Mouse (Mus musculus) left cerebral cortex, adult 9 months (tissue): ENCODE results near the gene Vps8.

ENCODE experiments used
- DNase-seq, 2 experiments: peaks; one replicate each; pipeline ENCODE4 v3.0.0; 2022; ENCODE audit warnings: low spot score in 2 of 2

The Vps8 gene

DNA sequence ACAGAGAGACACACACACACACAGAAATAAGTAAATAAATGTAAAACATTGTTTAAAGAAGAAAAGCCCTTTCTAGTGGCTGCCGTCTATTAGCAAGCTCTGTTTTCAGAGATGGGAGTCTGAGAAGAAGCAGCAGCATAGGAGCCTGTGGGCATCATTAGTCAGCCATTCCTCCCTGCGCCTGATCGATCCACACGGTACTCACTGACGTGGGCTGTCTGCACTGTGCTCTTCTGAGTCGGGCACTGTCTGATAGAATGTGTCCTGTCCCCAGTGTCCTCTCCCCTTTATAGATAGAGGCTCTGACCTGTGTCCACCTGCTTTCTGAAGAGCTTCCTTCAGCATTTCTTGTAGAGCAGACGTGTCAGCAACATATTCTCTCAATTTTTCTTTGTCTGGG lies 127.5 kb downstream of the Vps8 start:
- DNase-seq = no peak

DNA sequence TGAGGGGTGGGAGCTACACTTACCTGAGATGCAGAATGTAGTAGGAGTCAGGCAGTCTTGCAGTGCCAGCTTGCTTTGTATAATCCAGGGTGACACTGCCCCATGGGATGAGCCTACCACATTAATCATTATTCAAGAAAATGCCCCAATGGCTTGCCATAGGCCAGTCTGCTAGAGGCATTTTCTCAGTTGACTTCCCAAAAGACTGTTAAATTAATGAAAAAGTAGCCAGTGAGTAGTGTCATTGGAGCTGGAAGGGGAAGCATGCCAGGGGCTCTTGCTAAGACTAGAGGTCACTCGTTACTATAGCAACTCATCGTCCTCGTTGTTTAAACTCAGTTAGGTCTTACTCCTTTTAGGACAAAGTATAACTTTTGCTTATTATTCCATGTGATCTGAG lies 130.6 kb downstream of the Vps8 start:
- no peak for DNase-seq

DNA sequence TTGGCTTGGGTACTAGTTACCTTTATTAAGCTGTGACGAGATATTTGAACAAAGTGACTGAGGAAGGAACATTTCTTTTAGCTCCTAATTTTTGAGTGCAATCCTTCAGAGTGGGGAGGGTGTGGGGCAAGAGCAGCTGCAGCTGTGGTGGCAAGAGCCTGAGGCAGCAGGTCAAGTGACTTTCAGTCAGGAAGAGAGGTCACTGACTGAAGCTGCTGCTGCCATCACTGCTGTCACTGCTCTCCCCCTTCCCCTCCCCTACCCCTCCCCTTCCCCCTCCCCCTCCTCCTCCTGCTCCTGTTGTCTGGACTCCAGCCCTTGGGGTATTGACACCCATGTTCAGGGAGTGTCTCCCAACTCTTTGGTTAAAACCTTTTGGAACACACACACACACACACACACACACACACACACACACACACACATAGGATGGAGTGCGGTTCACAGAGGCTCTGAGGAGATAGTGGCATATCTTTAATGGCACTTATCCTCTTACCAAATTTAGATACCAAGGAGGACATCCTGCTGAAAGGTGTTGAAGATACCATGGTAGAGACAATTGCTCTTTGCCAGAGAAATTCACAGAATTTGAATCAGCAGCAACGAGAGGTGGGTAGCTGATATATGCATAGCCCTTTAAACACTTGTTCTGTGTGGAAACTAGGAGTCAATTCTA lies 139.8 kb downstream of the Vps8 start:
- DNase-seq = no peak

DNA sequence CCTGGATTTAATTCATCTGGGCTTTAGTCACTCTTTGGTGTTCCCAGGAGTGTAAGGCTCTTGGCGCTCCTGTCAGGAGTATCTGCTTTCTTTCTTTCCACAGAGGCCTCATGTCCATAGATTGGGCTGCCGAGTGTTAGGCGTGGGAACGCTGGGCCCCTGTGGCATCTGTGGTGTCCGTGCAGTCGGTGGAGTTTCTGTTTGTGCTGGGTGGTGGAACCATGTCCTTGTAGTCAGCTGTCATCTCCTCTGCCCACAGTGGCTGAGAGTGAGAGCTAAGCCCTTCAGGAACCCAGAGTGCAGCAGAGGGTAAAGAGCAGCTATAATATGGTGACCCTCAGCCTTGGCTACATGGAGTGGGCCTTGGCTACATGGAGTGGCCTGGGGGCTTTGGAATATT lies 140.4 kb downstream of the Vps8 start:
- DNase-seq = no peak

DNA sequence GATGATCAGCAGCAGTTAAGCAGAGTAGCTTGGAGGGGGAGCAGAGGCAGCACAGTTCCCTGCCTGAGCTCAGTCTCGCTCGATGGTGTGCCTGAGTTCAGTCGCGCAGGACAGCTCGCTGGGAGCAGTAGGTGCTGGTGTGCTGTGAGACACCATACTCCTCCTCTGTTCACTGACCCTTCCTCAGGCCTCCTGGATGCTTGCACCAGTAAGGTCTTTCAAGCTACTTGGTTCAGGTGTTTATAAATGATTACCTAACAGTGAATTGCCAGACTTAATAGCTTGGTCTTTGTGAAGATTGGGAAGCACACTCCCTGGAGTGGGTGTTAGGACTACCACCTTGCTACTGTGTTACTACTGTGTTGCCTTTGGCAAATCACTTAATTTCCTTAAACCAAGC lies 144.2 kb downstream of the Vps8 start:
- no peak for DNase-seq

DNA sequence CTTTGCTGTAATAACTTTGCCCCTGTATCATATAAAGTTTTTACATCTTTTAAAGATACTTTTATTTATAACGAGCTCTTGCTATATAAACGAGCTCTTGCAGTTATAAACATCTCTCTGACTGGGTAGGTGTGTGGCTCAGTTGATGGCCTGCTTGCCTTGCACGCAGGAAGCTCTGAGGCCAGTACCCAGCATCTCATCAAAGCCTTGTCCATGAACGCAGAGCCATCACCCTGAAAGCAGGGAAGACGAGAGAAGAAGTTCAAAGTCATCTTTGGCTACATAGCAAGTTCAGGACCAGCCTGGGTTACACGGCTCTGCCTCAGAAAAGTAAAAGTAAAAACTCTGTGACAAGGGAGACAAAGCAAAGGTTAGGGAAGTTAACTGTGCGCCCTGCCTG lies 147.0 kb downstream of the Vps8 start:
- DNase-seq = no peak

DNA sequence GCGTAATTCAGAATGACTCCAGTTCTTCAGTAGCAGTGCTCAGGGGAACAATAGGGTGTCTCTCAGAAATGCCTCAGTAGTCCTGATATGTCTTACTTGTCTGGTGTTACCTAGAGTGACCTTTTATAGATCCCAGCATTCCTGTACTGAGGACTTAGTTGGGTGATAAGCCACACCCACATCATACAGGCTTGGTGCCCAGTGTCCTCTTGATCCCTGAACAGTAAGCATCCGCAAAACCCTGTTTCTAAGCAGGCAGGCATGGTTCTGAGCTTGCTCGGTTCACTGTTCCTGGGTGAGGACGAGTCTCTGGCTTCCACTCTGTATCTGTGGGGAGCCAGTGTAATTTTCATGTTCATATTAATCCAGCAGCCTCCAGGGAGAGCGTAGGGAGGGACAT lies 147.9 kb downstream of the Vps8 start:
- DNase-seq = no peak

DNA sequence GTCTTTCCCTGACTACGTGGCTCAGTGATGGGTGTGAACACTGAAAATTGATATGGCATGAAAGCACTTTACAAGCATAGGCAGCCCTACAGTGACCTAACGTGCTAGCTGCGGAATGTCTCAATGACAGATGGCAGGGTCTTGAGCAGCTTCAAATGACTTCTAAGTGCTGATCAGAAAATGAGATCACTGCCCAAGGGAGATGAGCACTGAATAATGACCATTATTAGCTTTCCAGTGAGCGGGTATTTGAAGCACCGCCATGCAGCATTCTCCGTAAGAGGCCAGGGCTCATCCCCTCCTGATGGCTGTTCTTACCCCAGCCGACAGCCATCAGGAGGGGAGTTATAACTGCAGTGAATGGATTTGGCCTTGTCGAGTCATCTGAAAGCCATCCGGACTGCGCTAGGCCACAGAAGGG lies 153.1 kb downstream of the Vps8 start:
- no peak for DNase-seq

DNA sequence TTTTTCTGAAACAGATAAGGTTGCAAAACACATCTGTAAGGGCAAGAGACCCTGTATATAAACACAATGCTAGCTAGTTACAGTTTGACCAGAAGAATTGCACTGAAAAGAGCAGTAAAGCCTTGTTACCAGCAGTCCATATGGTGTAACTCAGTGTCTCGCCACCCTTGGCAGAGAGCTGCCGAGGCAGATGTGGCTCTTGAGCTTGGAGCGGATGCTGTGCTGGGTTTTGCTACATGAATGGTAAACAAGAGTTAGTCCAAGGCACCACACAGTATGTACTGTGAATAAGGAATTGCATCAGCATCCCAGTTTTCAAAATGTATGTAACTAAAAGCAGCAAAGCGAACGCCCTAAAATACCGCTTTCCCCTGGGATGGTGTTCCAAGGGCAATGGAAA lies 166.2 kb downstream of the Vps8 start:
- peak in 1 of 2 experiments; percentile 43 for DNase-seq

DNA sequence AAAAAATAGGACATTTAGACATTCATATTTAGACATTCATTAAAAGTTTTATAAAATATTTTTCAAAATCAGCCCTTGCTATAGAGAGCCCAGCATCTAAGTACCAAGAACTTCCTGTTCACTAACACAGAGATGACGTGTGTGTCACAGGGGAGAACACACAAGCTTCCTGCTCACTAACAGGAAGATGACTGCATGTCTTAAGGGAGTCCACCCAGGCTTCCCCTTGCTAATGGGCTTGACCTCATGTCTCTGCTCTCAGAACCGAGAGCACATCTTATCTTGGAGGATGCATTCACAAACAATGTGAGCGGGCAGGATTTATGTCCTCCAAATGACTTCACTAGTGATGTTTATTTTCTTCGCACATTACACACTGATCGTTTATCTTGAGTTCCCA lies 167.9 kb downstream of the Vps8 start:
- no peak for DNase-seq

DNA sequence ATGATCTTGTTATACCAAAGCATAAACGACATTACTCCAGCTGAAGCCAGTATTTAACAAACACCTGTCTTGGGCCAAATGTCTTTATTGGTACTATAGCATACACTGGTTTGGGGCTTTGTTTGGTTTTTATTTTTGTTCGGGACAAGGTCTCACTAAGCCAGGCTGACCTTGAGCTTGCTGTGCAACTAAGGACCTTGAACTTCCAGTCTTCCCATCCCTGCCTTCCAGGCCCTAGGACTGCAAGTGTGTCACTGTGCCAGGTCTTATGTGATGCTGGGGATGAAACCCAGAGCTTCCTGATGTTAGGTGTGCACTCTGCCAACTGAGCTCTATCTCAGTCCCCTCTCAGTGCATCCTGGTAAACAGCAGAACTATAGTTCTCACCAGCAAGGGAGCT lies 168.6 kb downstream of the Vps8 start:
- no peak for DNase-seq

DNA sequence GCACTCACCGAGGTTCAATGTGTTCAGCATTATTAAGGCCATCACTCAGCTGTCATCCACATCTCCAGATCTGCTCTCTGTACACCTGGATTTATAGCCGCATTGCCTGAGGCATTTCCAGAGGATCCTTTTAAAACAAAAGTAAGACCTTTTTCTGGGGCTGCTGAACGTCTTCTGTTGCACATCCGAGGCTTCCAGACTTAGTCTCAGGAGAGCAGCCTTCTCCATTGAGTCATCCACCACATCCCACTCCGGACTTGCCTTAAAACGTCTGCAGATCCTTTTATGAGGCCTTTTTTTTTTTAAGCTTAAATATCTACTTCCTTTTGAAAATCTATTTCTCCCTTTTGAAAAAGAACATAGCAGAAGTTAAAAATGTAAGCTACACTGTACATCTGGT lies 172.6 kb downstream of the Vps8 start:
- peak in 1 of 2 experiments; percentile 22 for DNase-seq

DNA sequence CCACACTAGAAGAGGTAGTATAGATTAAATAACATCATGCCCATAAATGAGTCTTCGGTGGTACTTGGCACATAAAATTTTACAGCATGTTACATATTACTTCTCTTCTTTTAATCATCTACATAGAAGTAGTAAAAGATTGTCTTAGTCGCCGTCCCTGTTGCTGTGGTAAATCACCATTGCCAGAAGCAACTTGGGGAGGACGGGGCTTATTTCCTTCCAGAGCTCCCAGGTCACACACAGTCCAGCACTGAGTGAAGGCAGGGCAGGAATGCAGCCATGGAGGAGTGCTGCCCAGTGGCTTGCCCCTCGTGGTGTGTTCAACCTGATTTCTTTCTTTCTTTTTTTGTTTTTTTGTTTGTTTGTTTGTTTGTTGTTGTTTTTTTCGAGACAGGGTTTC lies 181.4 kb downstream of the Vps8 start:
- DNase-seq = no peak

DNA sequence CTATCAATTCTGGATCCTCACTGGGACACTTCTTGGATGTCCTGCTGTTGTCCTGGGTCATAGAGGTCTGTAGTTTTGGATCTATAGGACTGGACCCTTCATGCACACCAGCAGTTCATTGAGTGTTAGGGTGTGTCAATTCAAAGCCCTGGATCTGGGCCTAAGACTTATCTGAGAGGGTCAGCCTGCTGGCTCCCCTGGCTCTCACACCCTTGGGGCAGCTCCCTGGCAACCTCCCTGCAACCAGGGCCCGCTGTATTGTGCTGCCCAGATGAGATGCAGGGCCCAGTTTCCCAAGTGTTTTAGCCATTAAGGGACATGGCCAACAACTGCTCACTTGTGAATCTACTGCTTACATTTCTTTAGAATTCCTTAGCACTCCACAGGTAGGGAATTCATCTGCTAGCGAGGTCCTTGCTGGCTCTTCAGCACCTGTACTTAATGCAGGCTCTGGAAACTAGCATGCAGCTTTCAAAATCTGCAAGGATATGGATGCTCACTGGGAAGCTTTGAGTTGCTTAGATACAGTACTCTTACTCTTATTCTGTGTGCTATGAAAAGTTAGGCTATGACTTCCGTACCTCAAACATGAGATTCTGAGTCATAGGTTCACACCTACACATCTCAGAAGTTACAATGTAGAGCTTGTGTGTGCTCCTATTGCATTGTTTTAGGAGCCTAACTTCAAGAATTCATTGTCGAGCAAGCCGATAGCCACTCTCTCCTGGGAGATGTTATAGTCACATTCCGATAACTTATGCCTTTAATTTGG lies 183.5 kb downstream of the Vps8 start:
- DNase-seq = peak in 1 of 2 experiments; percentile 17

DNA sequence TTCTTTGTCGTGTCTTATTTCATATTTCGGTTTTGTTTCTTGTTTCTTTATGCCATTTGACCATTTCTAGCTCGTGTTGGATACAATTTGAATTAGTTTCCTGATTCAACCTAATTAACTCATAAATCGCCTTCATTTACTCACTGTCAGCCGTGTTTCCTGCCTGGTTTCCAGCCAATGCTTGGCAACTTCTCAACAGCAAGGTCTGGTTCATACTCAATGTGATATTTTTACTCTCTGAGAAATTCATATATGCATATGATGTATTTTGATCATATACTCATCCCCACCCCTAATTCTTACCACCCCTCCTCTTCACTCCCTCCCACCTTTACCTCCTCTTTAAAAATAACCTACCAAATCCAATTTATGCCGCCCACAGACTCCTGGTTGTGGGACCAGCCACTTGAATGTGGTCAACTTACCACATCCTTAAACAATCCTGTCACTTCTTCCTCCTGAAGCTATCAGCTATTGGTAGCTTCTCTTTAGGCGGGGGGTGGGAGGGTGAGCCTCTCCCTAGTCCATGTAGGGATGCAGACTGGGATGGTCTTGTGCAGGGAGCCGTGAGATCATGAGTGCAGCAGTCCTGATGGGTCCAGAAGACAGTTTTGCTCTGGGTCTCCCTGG lies 184.2 kb downstream of the Vps8 start:
- DNase-seq = peak in 1 of 2 experiments; percentile 27

DNA sequence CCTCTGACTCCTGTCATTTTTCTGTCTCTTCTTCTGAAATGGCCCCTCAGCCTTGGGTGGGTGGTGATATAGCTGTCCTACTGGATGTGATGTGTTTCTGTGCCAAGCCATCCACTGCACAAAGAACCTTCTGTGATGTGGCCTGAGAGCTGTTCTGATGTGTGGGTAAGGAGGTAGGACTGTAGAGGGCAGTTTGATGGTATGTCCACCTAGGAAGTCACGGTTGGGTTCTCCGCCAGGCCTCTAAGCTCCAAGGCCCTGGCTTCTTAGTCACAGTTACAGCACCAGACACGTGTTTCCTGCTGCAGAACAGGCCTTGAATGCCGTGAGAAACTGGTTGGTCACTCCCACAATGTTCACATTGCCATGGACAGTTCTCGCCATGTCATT lies 184.7 kb downstream of the Vps8 start:
- no peak for DNase-seq

DNA sequence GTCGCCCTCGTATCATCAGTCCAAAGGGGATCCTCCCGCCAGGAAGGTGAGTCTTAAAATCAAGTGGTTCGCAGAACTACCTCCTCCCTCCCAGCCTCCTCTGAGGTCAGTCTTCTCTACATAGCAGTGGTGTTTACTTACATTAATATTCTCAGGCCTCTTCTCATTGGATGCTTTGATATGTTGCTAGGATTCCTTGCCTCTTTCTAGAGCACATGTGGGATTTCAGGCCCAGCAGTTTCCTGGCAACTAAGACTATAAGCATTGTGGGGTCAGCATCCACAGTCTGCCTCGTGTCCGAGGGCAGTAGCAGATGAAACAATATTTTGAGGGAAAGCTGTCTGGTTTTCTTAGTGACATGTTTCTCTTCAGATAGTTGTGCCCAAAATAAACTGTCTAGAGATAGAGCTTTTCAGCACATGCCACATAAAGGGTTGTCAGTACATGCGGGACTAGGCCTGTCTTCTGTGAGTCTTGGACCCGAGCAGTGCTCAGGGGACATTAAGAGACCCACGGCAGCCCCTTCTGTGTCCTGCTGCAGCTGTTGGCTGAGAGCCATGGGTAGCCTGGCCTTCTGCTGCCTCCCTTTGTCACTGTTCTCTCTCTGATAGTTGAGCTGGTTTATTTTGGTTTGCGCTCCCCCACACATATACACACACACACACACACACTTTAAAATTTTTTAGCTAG lies 185.4 kb downstream of the Vps8 start:
- DNase-seq = no peak

DNA sequence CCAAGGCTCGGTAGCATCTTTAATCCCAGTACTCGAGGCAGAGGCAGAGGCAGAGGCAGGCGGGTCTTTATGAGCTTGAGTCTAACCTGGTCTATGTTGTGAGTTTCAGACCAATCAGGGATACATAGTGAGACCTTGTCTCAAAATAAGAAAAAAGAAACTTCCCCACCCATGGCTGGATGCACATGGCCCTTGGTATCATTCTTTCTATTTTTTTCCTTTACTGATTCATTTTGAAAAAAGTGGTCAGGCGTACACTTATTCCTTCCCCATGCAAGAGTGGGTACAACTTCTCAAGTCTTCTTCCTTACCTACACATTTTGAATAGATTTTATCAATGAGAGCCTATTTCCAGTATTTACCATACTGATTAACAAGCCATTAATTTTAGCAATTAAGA lies 187.6 kb downstream of the Vps8 start:
- DNase-seq = no peak

DNA sequence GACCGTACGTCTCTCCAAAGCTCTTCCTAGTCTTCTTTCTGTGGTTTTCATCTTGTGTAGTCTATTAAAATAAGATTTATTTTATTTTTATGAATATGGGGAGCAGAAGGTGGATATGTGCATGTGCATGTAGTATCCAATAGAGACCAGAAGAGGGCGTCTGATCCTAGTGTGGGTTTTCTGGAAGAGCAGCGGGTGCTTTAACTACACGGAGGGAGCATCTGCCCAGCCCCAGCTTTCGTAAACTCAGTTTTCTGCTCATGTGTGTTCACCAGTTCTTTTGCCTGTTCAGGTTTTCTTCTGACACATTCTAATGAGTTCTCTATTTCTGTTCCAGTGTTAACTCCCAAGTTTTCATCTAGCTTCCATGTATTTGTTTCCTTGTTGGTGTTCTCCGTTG lies 192.9 kb downstream of the Vps8 start:
- peak in 1 of 2 experiments; percentile 43 for DNase-seq

DNA sequence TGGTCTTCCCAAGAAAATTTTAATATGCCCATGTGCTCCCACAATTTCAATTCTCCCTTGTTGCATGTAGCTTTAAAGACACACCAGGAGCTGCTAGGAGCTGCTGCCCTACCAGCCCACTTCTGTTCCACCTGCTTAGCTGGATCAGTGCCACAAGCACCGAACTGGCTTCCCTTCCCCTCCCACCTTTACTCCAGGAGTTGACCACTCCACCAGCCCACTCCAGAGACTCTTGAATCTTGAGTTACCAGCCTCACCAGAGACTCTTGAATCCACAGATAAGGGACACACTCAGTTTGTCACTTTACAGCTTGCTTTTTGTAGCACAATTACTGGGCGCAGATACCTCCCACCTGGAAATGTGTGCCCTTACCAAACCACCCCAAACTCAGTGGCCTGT lies 197.7 kb downstream of the Vps8 start:
- no peak for DNase-seq

DNA sequence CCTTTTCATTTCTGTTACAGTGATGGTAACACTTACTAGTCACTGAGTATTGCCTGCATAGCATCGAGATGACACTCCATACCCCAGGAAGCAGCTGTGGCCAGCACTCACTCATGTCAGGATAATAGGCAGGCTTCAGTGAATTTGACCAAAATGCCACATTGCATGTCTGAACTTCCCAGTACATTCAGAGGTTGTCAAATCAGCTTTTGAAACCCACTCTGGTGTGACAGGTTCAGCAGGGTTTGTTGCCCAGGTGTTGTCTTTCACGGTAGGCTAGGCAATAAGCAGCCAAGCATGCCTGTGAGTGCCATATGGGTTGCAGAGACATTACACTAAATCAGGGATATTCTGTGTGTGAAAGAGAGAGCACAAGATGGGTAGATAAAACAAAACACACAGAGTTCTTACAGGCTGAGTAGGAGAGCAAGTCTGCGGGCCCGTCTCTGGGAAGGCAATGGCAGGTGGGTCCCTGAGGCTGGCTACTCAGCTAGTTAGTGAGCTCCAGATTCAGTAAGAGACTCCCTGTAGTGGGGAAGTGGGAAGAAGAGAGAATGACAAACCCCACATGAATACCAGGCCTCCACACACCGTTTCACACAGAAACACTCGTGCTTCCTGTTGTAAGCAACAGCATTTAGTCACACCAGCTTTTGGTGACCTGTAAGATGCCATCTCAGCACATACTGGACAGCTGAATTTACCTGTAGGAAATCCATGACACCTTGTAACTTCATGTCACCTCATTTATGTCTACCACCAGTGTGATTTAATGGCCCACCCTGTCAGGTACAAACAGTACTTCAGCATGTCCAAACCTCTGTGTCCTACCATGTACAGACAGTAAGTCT lies 203.1 kb downstream of the Vps8 start:
- no peak for DNase-seq

DNA sequence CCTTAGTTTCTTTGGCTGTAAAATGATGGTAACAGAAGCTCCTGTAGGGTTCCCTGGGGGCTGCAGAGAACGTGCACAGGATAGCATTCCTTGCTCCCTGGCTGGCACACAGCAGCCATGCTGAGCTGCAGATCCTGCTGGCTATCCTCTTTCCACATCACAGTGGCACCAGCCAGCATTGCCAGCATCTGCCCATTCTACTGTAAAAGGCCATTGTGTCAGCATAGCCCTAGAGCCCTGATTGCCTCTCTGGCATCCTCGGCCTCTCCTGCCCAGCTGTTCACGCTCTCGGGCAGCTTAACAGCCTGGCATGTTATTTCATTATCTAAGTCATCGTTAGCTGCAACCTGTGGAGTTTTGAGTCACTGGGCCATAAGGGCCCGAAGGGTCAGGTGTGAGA lies 204.3 kb downstream of the Vps8 start:
- DNase-seq = no peak
